Mouse (Mus musculus) heart, postnatal 0 days (tissue): ENCODE measurements around the gene Psmg1. TPM values are rescaled to one million over a fixed set of nuclear protein-coding genes. Genes with fewer than 3 reads are reported as not detected.

Experiments
- ATAC-seq: fragments of 200-750 bp; cut with Nextera tagmentation; 2 replicates; pipeline ENCODE4 v1.8.0; 2017; ENCODE audit warnings: low read depth, moderate number of reproducible peaks, moderate library complexity; ENCODE audit not compliant: insufficient read depth
- DNase-seq: peaks from one replicate; pipeline ENCODE4 v3.0.0-alpha.2; 2016; ENCODE audit warnings: low spot score
- H3K27ac ChIP-seq: fragments of 300-500 bp; sonication (generic); 2 replicates; pipeline ENCODE4 v1.5.1; 2014; ENCODE audit warnings: low read depth, mild to moderate bottlenecking
- H3K27me3 ChIP-seq: fragments of 300-500 bp; sonication (generic); 2 replicates; pipeline ENCODE4 v1.6.1; 2014; ENCODE audit warnings: low read length, mixed read lengths; ENCODE audit not compliant: control insufficient read depth, insufficient read depth
- H3K36me3 ChIP-seq: fragments of 300-500 bp; sonication (generic); replicated peaks from 2 replicates; pipeline ENCODE4 v1.6.1; 2014; ENCODE audit warnings: low read length, mixed read lengths; ENCODE audit not compliant: control insufficient read depth, insufficient read depth
- H3K4me1 ChIP-seq: fragments of 300-500 bp; sonication (generic); 2 replicates; pipeline ENCODE4 v1.6.1; 2014; ENCODE audit warnings: antibody characterized with exemption; ENCODE audit not compliant: control insufficient read depth, insufficient read depth
- H3K4me2 ChIP-seq: fragments of 300-500 bp; sonication (generic); 2 replicates; pipeline ENCODE4 v1.6.1; 2014; ENCODE audit warnings: low read depth, mild to moderate bottlenecking, low read length, moderate library complexity
- H3K4me3 ChIP-seq: fragments of 300-500 bp; sonication (generic); 2 replicates; pipeline ENCODE4 v1.5.1; 2014; ENCODE audit warnings: low read depth, low read length
- H3K9ac ChIP-seq: fragments of 300-500 bp; sonication (generic); replicated peaks from 2 replicates; pipeline ENCODE4 v1.6.1; 2014; ENCODE audit warnings: low read depth, low read length, mixed read lengths
- H3K9me3 ChIP-seq: fragments of 300-500 bp; sonication (generic); replicated peaks from 2 replicates; pipeline ENCODE4 v1.6.1; 2016; ENCODE audit warnings: low read length; ENCODE audit not compliant: control insufficient read depth
- CTCF ChIP-seq: IDR thresholded peaks from 2 replicates; pipeline ENCODE4 v1.5.1; 2016; ENCODE audit warnings: antibody characterized with exemption, control low read depth, low read depth
- EP300 ChIP-seq: IDR thresholded peaks from 2 replicates; pipeline ENCODE4 v1.6.1; 2016; ENCODE audit warnings: antibody characterized with exemption, low read depth
- WGBS: fragments of 180-500 bp; shearing (Covaris S2); extraction: QIAGEN DNeasy Blood & Tissue Kit; methylation state at CpG from one replicate; pipeline ENCODE4 v1.1.7; 2014; 5-methylcytosine and 5-hydroxymethylcytosine counted together
- polyA plus RNA-seq: library from polyadenylated mRNA; unstranded; fragments of >200 nt; fragmentation: Nextera tagmentation; extraction: Ambion mirVana; gene quantifications from 2 replicates; pipeline ENCODE4 v1.2.1, GENCODE M21; 2015
- total RNA-seq: library from RNA; depleted of rRNA; stranded (reverse); fragments of >200 nt; gene quantifications from 2 replicates; pipeline ENCODE4 v1.2.3, GENCODE M21; 2014; ENCODE audit warnings: low replicate concordance; rRNA removed

Gene Psmg1
- total RNA-seq: 27.4 and 38.9 TPM in 2 replicates
- 53.5 and 61.3 TPM in 2 replicates for polyA plus RNA-seq

DNA sequence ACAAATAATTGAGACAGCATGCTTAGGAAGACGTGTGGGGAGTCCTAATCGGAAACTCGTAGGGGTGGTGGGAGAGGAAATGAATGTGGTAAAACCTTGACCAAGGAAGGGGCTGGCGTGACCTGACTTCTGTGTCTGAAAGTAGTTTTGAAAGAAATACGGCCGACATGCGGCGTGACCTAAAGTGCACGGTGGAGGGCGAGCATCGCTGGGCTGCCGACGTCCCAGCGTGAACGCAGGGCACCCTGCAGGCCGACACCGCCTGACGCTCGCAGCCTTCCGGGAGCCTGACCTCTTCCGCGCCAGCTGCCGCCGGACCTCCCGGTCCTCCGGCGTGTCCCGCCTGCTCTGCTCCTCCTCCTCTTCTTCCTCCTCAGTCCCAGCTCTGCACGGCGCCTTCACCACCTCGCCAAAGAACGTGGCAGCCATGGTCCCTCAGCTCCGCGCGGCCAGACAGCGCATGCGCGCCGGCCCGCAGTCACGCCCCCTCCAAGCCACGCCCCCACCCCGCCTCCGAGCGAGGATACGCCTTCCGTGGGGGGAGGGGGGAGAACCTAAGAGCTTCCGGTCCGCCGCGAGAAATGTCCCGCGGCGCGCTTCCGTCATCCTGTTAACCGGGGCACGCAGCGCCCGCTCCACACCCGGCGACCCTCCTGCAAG is at the start of gene Psmg1:
Psmg1 (minus strand) TSS at position 499 of the 660 bp plus-strand sequence.
- Histone ChIP-seq H3K9me3 (no peaks in the 10 kb centered on the region), H3K9ac (peak within 1 kb of the TSS; percentile 81), H3K4me3 (peak within 1 kb of the TSS; percentile 96), H3K27ac (peak within 1 kb of the TSS; percentile 90), H3K4me2 (peak within 1 kb of the TSS; percentile 94), H3K36me3 (peaks cover 47% of the 10 kb centered on the region), H3K4me1 (peaks cover 10% of the 10 kb centered on the region), H3K27me3 (no peaks in the 10 kb centered on the region)
- under 1% methylated on average over 55 of the region's 62 CpGs for WGBS
- peak; percentile 89 for DNase-seq
- TF ChIP-seq CTCF: no peak
- TF ChIP-seq EP300: 0 out of 2 replicates have a peak, but pooled peaks have one; percentile 31
- ATAC-seq: peak; percentile 95

DNA sequence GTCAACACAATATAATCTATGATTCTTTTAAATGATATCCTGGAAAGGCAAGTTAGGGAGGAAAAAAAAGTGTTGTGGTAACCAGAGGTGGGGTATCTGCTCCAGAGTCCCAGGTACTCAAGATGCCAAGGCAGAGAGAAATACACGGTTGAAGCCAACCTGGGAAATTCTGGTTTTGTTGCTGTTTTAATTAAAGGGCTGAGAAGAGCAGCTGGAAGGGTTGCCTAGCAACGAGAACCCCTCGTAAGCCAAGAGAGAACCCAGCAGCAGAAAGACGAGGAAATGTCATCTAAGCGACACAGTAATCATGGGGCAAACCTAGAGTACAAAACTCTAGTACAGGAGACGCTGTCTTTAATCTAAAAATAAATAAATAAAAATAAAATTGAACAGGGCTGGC is 48.8 kb upstream of the Psmg1 start:
- Histone ChIP-seq H3K4me2 (no peak overlapping the region), H3K4me1 (no peaks in the 10 kb centered on the region), H3K4me3 (no peak overlapping the region), H3K27me3 (no peaks in the 10 kb centered on the region), H3K27ac (no peak overlapping the region), H3K9ac (no peak overlapping the region), H3K9me3 (no peaks in the 10 kb centered on the region), H3K36me3 (peaks cover 99% of the 10 kb centered on the region)
- TF ChIP-seq EP300 (no peak), CTCF (no peak)
- ATAC-seq (no peak), DNase-seq (no peak)
- 80% methylated on average over 6 of the region's 6 CpGs for WGBS

DNA sequence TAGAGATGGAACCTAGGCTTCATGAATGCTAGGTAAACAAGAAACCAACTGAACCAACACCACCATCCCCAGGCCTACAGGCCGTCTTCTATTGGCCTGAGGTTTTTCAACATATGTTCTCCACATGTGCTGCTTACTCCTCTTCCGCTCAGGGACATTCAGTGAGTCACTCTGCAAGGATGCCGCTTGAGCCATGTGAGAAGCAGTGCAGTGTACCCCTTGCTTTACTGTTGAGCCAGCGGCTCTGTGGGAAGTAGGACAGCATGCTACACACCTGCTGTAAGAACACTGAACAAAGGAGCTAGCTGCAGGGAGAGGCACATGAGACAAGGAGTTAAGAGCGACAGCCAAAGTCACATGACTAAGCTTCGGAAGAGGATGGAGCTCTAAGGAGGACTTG is 43.7 kb upstream of the Psmg1 start:
- WGBS: 89% methylated on average over 6 of the region's 6 CpGs
- Histone ChIP-seq H3K4me1 (no peaks in the 10 kb centered on the region), H3K9ac (no peak overlapping the region), H3K4me2 (no peak overlapping the region), H3K4me3 (no peak overlapping the region), H3K27me3 (no peaks in the 10 kb centered on the region), H3K9me3 (no peaks in the 10 kb centered on the region), H3K27ac (no peak overlapping the region), H3K36me3 (peaks cover 98% of the 10 kb centered on the region)
- DNase-seq (no peak), ATAC-seq (no peak)
- TF ChIP-seq CTCF (no peak), EP300 (no peak)

DNA sequence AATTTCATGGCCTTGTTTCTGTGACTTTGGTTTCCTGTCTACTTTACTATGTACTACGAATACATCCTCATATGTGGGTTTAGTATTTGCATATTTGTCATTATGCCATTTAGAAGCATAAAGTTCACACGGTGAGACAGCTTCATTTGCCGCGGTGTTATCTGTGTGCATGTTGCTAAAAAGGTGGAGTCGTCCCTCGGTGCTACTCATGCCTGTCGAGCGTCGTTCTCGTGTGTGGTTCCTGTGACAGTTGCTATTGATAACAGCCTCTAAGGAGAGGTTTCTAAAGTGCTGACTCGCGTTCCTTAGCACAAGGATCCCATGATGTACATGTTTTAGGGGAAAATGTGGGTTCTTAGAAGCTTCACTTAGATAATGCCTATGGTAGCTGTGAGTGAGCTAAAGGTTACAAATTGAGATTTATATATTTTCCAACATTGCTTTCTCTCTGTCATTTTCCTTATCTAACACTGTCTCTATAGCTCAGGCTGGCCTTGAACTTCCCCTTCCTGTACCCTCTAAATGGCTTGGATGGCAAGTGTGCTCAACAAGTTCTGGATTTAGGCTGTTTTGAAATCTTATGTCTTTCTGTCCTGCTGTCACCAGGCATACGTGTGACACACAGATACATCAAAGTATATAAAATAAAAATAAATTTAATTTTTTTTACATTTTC is 41.7 kb upstream of the Psmg1 start:
- Histone ChIP-seq H3K9ac (no peak overlapping the region), H3K4me3 (no peak overlapping the region), H3K4me2 (no peak overlapping the region), H3K9me3 (no peaks in the 10 kb centered on the region), H3K36me3 (peaks cover 99% of the 10 kb centered on the region), H3K27ac (no peak overlapping the region), H3K27me3 (no peaks in the 10 kb centered on the region), H3K4me1 (no peaks in the 10 kb centered on the region)
- WGBS: 46% methylated on average over 13 of the region's 13 CpGs
- no peak for DNase-seq
- no peak for ATAC-seq
- TF ChIP-seq CTCF: no peak
- no peak for TF ChIP-seq EP300

DNA sequence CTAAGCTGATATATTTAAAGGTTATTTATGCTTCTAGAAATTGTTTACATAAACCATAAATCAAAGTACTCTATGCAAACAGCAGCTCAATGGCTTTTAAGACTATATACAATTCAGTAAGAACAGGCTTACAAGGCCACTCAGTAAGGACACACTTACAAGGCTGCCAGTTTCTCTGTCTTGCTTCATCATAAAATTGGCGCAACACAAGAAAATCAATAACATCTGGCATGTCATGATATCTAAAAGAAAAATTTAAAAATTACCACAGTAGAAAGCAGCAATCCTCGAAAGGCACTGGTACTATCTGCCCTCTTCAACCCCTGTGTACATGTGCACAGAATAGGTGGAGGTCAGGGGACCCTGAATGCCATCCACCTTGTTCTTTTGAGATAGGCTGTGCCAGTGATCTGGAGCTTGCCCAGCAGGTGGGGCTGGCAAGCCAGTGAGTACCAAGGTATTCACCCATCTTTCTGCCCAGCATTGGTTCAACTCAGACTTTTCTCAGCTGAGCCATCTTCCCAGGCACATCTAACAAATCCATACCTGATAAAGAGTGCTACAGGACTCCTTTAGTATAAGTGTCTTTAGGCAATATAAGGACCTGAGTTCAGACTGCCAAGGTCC is 39.8 kb upstream of the Psmg1 start:
- H3K9ac ChIP-seq: no peak overlapping the region
- H3K4me3 ChIP-seq: no peak overlapping the region
- TF ChIP-seq CTCF (peak; percentile 27), EP300 (no peak)
- H3K36me3 ChIP-seq: peaks cover 99% of the 10 kb centered on the region
- no peaks in the 10 kb centered on the region for H3K9me3 ChIP-seq
- DNase-seq: peak; percentile 17
- no peak for ATAC-seq
- 91% methylated on average over 2 of the region's 2 CpGs for WGBS
- no peaks in the 10 kb centered on the region for H3K4me1 ChIP-seq
- H3K4me2 ChIP-seq: no peak overlapping the region
- H3K27me3 ChIP-seq: no peaks in the 10 kb centered on the region
- no peak overlapping the region for H3K27ac ChIP-seq
